Mouse (Mus musculus) liver, postnatal 0 days (tissue): ENCODE measurements at regions not wholly inside any gene's neighbourhood (a gene's known extent, or its start where the extent isn't known, plus 50 kb on each side); places are given as distances from the start of the nearest gene placed in this dataset.

Experiments used
- CTCF ChIP-seq: sonication (generic); IDR thresholded peaks from 2 replicates; pipeline ENCODE4 v1.5.1; 2016; ENCODE audit warnings: antibody characterized with exemption, low read depth
- EP300 ChIP-seq: IDR thresholded peaks from 2 replicates; pipeline ENCODE4 v1.6.1; 2016; ENCODE audit warnings: antibody characterized with exemption, low read depth, mild to moderate bottlenecking

GRCm38 (mm10) chr17:45836253-45836652 lies 102.6 kb upstream of the 1600014C23Rik start:
- TF ChIP-seq CTCF (no peak), EP300 (no peak)
